Mouse (Mus musculus): ENCODE results near the gene Cish.

DNA sequence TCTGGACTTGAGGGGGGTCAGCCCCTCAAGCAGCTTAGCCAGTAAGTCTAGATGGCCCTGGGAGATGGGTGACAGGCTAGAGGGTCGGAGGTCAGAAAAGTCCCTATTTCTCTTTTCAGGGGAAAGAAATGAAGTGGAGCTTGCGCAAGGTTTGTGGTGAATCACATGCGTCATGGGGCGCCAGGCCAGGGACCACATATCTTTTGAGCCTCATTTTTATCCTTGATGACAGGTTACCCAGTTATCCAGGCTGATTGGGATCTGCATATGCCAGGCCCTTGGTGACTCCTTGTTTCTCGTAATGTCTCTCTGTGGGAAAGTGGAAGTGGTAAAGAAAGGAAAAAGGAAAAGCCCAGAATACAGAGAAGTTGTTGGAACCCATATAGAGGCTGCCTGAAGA, 31.9 kb upstream of the Cish start:
- TF ChIP-seq CTCF (conservative IDR thresholded peaks at IDR 0.05; ENCODE audit: low read length) (no peak), POU5F1 (IDR thresholded peaks at IDR 0.05; ENCODE audit: borderline replicate concordance, low read length) (no peak)

Data from E14TG2a.4 (cell line).